In genomic region chr3:154879515-154879914, GRCm38 (mm10) we compare ENCODE assay signal across 23 mouse cellular contexts.
DNase-seq lines count a peak whose midpoint lies in the region; ATAC-seq and TF ChIP-seq lines count a peak whose summit lies in the region.
"Had no signal": no experiment of that assay in that cellular context is flagged by ENCODE, and none has a peak within 500 bp of the region (broad histone marks: within the 10 kb centered on the region; RNA-seq: fewer than 3 reads in every experiment).

No protein-coding gene starts in this region.

- no peak for TF ChIP-seq EP300 in stomach, postnatal 0 days (optimal IDR thresholded peaks at IDR 0.05)

- H3K4me2 ChIP-seq in heart, embryonic 13.5 days = no peak overlapping the region
- no peak overlapping the region for H3K4me2 ChIP-seq in kidney, embryonic 15.5 days
- no peak overlapping the region; the same call in 1 of the 2 replicates for H3K4me2 ChIP-seq in intestine, postnatal 0 days (replicated peaks; ENCODE audit: low read depth)
- no peak overlapping the region for H3K4me2 ChIP-seq in stomach, postnatal 0 days (replicated peaks; ENCODE audit: low read depth)
- no peak overlapping the region for H3K4me2 ChIP-seq in hindbrain, postnatal 0 days (ENCODE audit: low read depth, low read length)
- H3K4me2 ChIP-seq: embryonic facial prominence, embryonic 12.5 days; hindbrain, embryonic 13.5 days; lung, embryonic 15.5 days; midbrain, embryonic 11.5 days had no signal

- H3K9ac ChIP-seq in heart, embryonic 13.5 days = no peak overlapping the region
- no peak overlapping the region for H3K9ac ChIP-seq in kidney, embryonic 15.5 days
- no peak overlapping the region for H3K9ac ChIP-seq in intestine, postnatal 0 days (ENCODE audit: low read depth, low read length)
- no peak overlapping the region for H3K9ac ChIP-seq in stomach, postnatal 0 days (ENCODE audit: low read length)
- no peak overlapping the region for H3K9ac ChIP-seq in hindbrain, postnatal 0 days (replicated peaks; ENCODE audit: low read length)
- H3K9ac ChIP-seq: embryonic facial prominence, embryonic 12.5 days; hindbrain, embryonic 13.5 days; lung, embryonic 15.5 days had no signal

- intact Hi-C loops in heart, postnatal 14 days (cut with DNase I) = no loop called here

- peaks cover 11% of the 10 kb centered on the region for H3K36me3 ChIP-seq in heart, embryonic 13.5 days
- no peaks in the 10 kb centered on the region for H3K36me3 ChIP-seq in kidney, embryonic 15.5 days
- no peaks in the 10 kb centered on the region for H3K36me3 ChIP-seq in intestine, postnatal 0 days (ENCODE audit: control insufficient read depth, insufficient read depth)
- H3K36me3 ChIP-seq in stomach, postnatal 0 days (ENCODE audit: control insufficient read depth, insufficient read depth, low read length) = no peaks in the 10 kb centered on the region
- H3K36me3 ChIP-seq in hindbrain, postnatal 0 days (ENCODE audit: insufficient read depth, low read length) = no peaks in the 10 kb centered on the region
- H3K36me3 ChIP-seq: embryonic facial prominence, embryonic 12.5 days; hindbrain, embryonic 13.5 days; lung, embryonic 15.5 days had no signal

- no peaks in the 10 kb centered on the region for H3K9me3 ChIP-seq in heart, embryonic 13.5 days
- H3K9me3 ChIP-seq in kidney, embryonic 15.5 days (replicated peaks) = no peaks in the 10 kb centered on the region
- H3K9me3 ChIP-seq in intestine, postnatal 0 days (ENCODE audit: control insufficient read depth) = no peaks in the 10 kb centered on the region
- no peaks in the 10 kb centered on the region for H3K9me3 ChIP-seq in stomach, postnatal 0 days (ENCODE audit: control insufficient read depth, low read length)
- H3K9me3 ChIP-seq in hindbrain, postnatal 0 days (ENCODE audit: low read length) = no peaks in the 10 kb centered on the region
- H3K9me3 ChIP-seq: embryonic facial prominence, embryonic 12.5 days; hindbrain, embryonic 13.5 days; lung, embryonic 15.5 days had no signal

- ATAC-seq in heart, embryonic 13.5 days (ENCODE audit: extremely low read depth, insufficient number of reproducible peaks, low FRiP score, low TSS enrichment) = 0 out of 2 replicates have a peak, but pooled peaks have one; percentile 4
- no peak for ATAC-seq in kidney, embryonic 15.5 days (replicated peaks; ENCODE audit: low FRiP score)
- peak; percentile 85 for ATAC-seq in intestine, postnatal 0 days
- ATAC-seq in stomach, postnatal 0 days (ENCODE audit: low FRiP score, low TSS enrichment) = peak; percentile 56; the same call in 1 of the 2 replicates
- no peak for ATAC-seq in hindbrain, postnatal 0 days
- ATAC-seq: midbrain, embryonic 16.5 days had no signal

- H3K4me1 ChIP-seq in heart, embryonic 13.5 days = peaks cover 33% of the 10 kb centered on the region
- no peaks in the 10 kb centered on the region for H3K4me1 ChIP-seq in kidney, embryonic 15.5 days
- H3K4me1 ChIP-seq in intestine, postnatal 0 days (replicated peaks; ENCODE audit: control insufficient read depth, insufficient read depth, low read length) = peaks cover 2% of the 10 kb centered on the region; the same call in 1 of the 2 replicates
- H3K4me1 ChIP-seq in stomach, postnatal 0 days (replicated peaks; ENCODE audit: control insufficient read depth, insufficient read depth) = no peaks in the 10 kb centered on the region
- no peaks in the 10 kb centered on the region for H3K4me1 ChIP-seq in hindbrain, postnatal 0 days (ENCODE audit: insufficient read depth, low read length)
- H3K4me1 ChIP-seq: embryonic facial prominence, embryonic 12.5 days; lung, embryonic 15.5 days had no signal

- peak overlapping the region; percentile 58 for H3K27ac ChIP-seq in heart, embryonic 13.5 days (replicated peaks)
- H3K27ac ChIP-seq in kidney, embryonic 15.5 days = no peak overlapping the region
- peak overlapping the region; percentile 28; the same call in 1 of the 2 replicates for H3K27ac ChIP-seq in intestine, postnatal 0 days (ENCODE audit: low read depth, low read length)
- H3K27ac ChIP-seq in stomach, postnatal 0 days (replicated peaks) = 0 out of 2 replicates have a peak overlapping the region, but pooled peaks have one; percentile 8
- H3K27ac ChIP-seq in hindbrain, postnatal 0 days = no peak overlapping the region
- H3K27ac ChIP-seq: embryonic facial prominence, embryonic 12.5 days; hindbrain, embryonic 13.5 days; layer of hippocampus, adult 2 months; lung, embryonic 15.5 days had no signal

- no peak for TF ChIP-seq CTCF in intestine, postnatal 0 days (IDR thresholded peaks at IDR 0.05; ENCODE audit: low read depth)
- no peak for TF ChIP-seq CTCF in stomach, postnatal 0 days (IDR thresholded peaks at IDR 0.05; ENCODE audit: low read depth)
- TF ChIP-seq CTCF in hindbrain, postnatal 0 days (IDR thresholded peaks at IDR 0.05; ENCODE audit: low read depth) = no peak

- H3K4me3 ChIP-seq in heart, embryonic 13.5 days = no peak overlapping the region
- H3K4me3 ChIP-seq in kidney, embryonic 15.5 days (replicated peaks) = no peak overlapping the region
- H3K4me3 ChIP-seq in intestine, postnatal 0 days (ENCODE audit: low read depth, low read length) = no peak overlapping the region
- H3K4me3 ChIP-seq in stomach, postnatal 0 days (ENCODE audit: low read depth, low read length) = no peak overlapping the region
- no peak overlapping the region for H3K4me3 ChIP-seq in hindbrain, postnatal 0 days (ENCODE audit: low read length)
- H3K4me3 ChIP-seq: embryonic facial prominence, embryonic 12.5 days; hindbrain, embryonic 13.5 days; layer of hippocampus, adult 2 months; lung, embryonic 15.5 days had no signal

- WGBS in heart, embryonic 13.5 days = 25% methylated on average over 2 of the region's 2 CpGs
- WGBS in kidney, embryonic 15.5 days = 64% methylated on average over 2 of the region's 2 CpGs
- 14% methylated on average over 2 of the region's 2 CpGs for WGBS in intestine, postnatal 0 days
- 25% methylated on average over 2 of the region's 2 CpGs for WGBS in stomach, postnatal 0 days
- 70% methylated on average over 2 of the region's 2 CpGs for WGBS in hindbrain, postnatal 0 days

- no peaks in the 10 kb centered on the region for H3K27me3 ChIP-seq in heart, embryonic 13.5 days (replicated peaks)
- no peaks in the 10 kb centered on the region for H3K27me3 ChIP-seq in kidney, embryonic 15.5 days
- H3K27me3 ChIP-seq in intestine, postnatal 0 days (replicated peaks; ENCODE audit: control insufficient read depth, insufficient read depth, low read length) = no peaks in the 10 kb centered on the region
- H3K27me3 ChIP-seq in stomach, postnatal 0 days (ENCODE audit: control insufficient read depth, insufficient read depth, low read length) = no peaks in the 10 kb centered on the region
- no peaks in the 10 kb centered on the region for H3K27me3 ChIP-seq in hindbrain, postnatal 0 days (ENCODE audit: insufficient read depth, low read length)
- H3K27me3 ChIP-seq: embryonic facial prominence, embryonic 12.5 days; hindbrain, embryonic 13.5 days; lung, embryonic 15.5 days; Patski had no signal

- no peak for DNase-seq in heart, postnatal 14 days
- peak; percentile 2 for DNase-seq in kidney, adult 9 months
- no peak for DNase-seq in stomach, postnatal 0 days (ENCODE audit: low spot score)
- DNase-seq in hindbrain, postnatal 0 days (ENCODE audit: low spot score) = no peak
- DNase-seq: adrenal gland, postnatal 14 days; cerebellum, adult 11 months; cerebellum, adult 9-10 months; embryo, embryonic 11 days; gastrocnemius, postnatal 25 days; heart, postnatal 36 days; kidney, postnatal 25 days; left cerebral cortex, postnatal 4 days; thymus, postnatal 4 days had no signal

Comparison
In these comparisons a context has a peak if more than half of its experiments do, and no peak if none do; other contexts are left out.
1. ATAC-seq: peak in heart, embryonic 13.5 days (single experiment), intestine, postnatal 0 days (single experiment) and stomach, postnatal 0 days (single experiment); none in kidney, embryonic 15.5 days (single experiment) and hindbrain, postnatal 0 days (single experiment).
2. H3K27ac ChIP-seq: peak in heart, embryonic 13.5 days (single experiment), intestine, postnatal 0 days (single experiment) and stomach, postnatal 0 days (single experiment); none in kidney, embryonic 15.5 days (single experiment) and hindbrain, postnatal 0 days (single experiment).